Mouse (Mus musculus): Measurements from ENCODE around the gene 0610010K14Rik. TPM values are rescaled to one million over a fixed set of nuclear protein-coding genes. Genes with fewer than 3 reads are reported as not detected.

Gene 0610010K14Rik
- polyA plus RNA-seq, 1 experiment from 2014 or later: 171 TPM

DNA sequence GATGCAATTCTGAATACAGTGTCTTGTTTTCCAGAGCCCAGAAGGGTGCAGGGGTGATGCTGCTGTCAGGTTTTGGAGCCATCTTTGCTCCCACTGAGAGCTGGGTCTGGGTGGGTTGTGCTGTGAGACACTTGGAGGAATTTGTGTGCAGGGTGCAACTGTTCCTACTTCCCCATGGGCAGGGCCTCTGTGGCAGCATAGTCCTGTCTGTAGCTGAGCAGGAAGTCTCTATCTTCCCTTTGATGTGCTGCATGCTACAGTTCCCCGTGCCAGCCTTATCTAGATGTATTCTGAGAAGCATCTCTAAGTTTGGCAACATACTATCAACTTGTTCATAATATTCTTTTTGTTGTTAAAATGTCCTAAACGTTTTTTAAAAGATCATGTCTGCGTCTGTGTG lies 27.5 kb upstream of the 0610010K14Rik start:
- Histone ChIP-seq H3K9ac (replicated peaks; ENCODE audit: low read length) (no peak overlapping the region), H3K4me3 (replicated peaks; ENCODE audit: low read depth, low read length) (no peak overlapping the region), H3K9me3 (ENCODE audit: control insufficient read depth, low read length) (no peaks in the 10 kb centered on the region), H3K4me2 (ENCODE audit: low read length) (no peak overlapping the region), H3K27me3 (ENCODE audit: control insufficient read depth, insufficient read depth, low read length) (no peaks in the 10 kb centered on the region), H3K27ac (replicated peaks; ENCODE audit: low read depth, low read length) (no peak overlapping the region), H3K36me3 (ENCODE audit: control insufficient read depth, insufficient read depth, low read length) (no peaks in the 10 kb centered on the region), H3K4me1 (ENCODE audit: control insufficient read depth, insufficient read depth, low read length) (no peaks in the 10 kb centered on the region)
- no peak for DNase-seq
- no peak for ATAC-seq (ENCODE audit: low FRiP score, low TSS enrichment)
- WGBS: 62% methylated on average over 3 of the region's 3 CpGs

DNA sequence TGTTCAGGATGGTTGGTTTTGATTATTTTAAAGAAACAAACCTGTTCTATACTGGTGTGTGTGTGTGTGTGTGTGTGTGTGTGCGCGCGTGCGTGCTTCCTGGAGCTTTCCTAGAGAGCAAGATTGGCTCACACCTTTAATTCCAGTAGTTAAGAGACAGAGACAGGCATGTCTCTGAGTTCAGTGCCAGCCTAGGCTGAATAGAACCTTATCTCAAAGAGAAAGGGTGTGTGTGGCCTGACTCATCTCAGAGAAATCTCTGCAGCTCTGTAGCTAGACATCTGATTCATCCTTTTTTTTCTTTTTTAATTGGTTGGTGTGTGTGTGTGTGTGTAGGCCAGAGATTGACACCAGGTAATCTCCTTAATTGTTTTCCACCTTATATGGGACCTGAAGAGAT lies 21.3 kb upstream of the 0610010K14Rik start:
- Histone ChIP-seq H3K4me3 (replicated peaks; ENCODE audit: low read depth, low read length) (no peak overlapping the region), H3K4me1 (ENCODE audit: control insufficient read depth, insufficient read depth, low read length) (no peaks in the 10 kb centered on the region), H3K27ac (replicated peaks; ENCODE audit: low read depth, low read length) (no peak overlapping the region), H3K9me3 (ENCODE audit: control insufficient read depth, low read length) (no peaks in the 10 kb centered on the region), H3K36me3 (ENCODE audit: control insufficient read depth, insufficient read depth, low read length) (no peaks in the 10 kb centered on the region), H3K27me3 (ENCODE audit: control insufficient read depth, insufficient read depth, low read length) (peaks cover 20% of the 10 kb centered on the region; the same call in 1 of the 2 replicates), H3K4me2 (ENCODE audit: low read length) (no peak overlapping the region), H3K9ac (replicated peaks; ENCODE audit: low read length) (no peak overlapping the region)
- no peak for DNase-seq
- WGBS: 99% methylated on average over 4 of the region's 4 CpGs
- ATAC-seq (ENCODE audit: low FRiP score, low TSS enrichment): no peak

GRCm38 (mm10) chr11:70254931-70255531 lies 17.3 kb upstream of the 0610010K14Rik start, which contains the start of gene Alox12:
TSS of gene Alox12 (minus strand) at chr11:70255353.
- Histone ChIP-seq H3K9ac (replicated peaks; ENCODE audit: low read length) (no peak within 1 kb of the TSS), H3K27me3 (ENCODE audit: control insufficient read depth, insufficient read depth, low read length) (peaks cover 40% of the 10 kb centered on the region)

GRCm38 (mm10) chr11:70254337-70254736 lies 16.6 kb upstream of the 0610010K14Rik start:
- peak overlapping the region; percentile 37; the same call in 1 of the 2 replicates for H3K4me2 ChIP-seq (ENCODE audit: low read length)
- DNase-seq (no peak), ATAC-seq (ENCODE audit: low FRiP score, low TSS enrichment) (no peak)
- no peaks in the 10 kb centered on the region for H3K36me3 ChIP-seq (ENCODE audit: control insufficient read depth, insufficient read depth, low read length)
- no peaks in the 10 kb centered on the region for H3K9me3 ChIP-seq (ENCODE audit: control insufficient read depth, low read length)
- no peaks in the 10 kb centered on the region for H3K4me1 ChIP-seq (ENCODE audit: control insufficient read depth, insufficient read depth, low read length)
- H3K27me3 ChIP-seq (ENCODE audit: control insufficient read depth, insufficient read depth, low read length): peaks cover 40% of the 10 kb centered on the region
- no peak overlapping the region for H3K4me3 ChIP-seq (replicated peaks; ENCODE audit: low read depth, low read length)
- H3K27ac ChIP-seq (replicated peaks; ENCODE audit: low read depth, low read length): no peak overlapping the region
- 4% methylated on average over 18 of the region's 18 CpGs for WGBS
- no peak overlapping the region for H3K9ac ChIP-seq (replicated peaks; ENCODE audit: low read length)

More at GRCm38 (mm10) chr11:70254931-70255531, 17.3 kb upstream of the 0610010K14Rik start, which contains the start of gene Alox12:
- WGBS: under 1% methylated on average over 25 of the region's 25 CpGs
- Histone ChIP-seq H3K9me3 (ENCODE audit: control insufficient read depth, low read length) (no peaks in the 10 kb centered on the region), H3K27ac (replicated peaks; ENCODE audit: low read depth, low read length) (no peak within 1 kb of the TSS), H3K4me2 (ENCODE audit: low read length) (peak within 1 kb of the TSS; percentile 37), H3K4me3 (replicated peaks; ENCODE audit: low read depth, low read length) (no peak within 1 kb of the TSS), H3K36me3 (ENCODE audit: control insufficient read depth, insufficient read depth, low read length) (no peaks in the 10 kb centered on the region), H3K4me1 (ENCODE audit: control insufficient read depth, insufficient read depth, low read length) (no peaks in the 10 kb centered on the region)
- ATAC-seq (ENCODE audit: low FRiP score, low TSS enrichment) (no peak), DNase-seq (peak; percentile 19)

DNA sequence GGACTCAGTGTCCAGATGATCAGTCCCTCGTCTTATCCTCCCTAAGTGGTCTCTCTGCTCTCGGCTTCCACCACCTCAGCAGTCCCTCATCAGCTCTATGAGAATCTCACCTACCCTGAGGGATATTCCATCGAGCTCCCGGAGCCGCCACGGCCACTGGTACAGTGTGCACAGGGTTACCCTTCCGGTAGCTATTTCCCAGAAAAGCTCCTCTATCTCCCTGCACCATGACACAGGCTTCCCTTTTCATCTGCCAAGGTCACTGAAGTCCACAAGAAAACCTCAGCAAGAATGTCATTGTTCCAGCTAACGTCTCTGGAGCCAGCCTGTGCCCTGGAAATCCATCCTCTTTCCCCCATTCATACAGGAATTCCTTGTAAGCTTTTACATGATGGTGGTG lies 14.1 kb upstream of the 0610010K14Rik start:
- Histone ChIP-seq H3K27me3 (ENCODE audit: control insufficient read depth, insufficient read depth, low read length) (peaks cover 40% of the 10 kb centered on the region), H3K9me3 (ENCODE audit: control insufficient read depth, low read length) (no peaks in the 10 kb centered on the region), H3K27ac (replicated peaks; ENCODE audit: low read depth, low read length) (no peak overlapping the region), H3K4me3 (replicated peaks; ENCODE audit: low read depth, low read length) (no peak overlapping the region), H3K4me1 (ENCODE audit: control insufficient read depth, insufficient read depth, low read length) (no peaks in the 10 kb centered on the region), H3K4me2 (ENCODE audit: low read length) (no peak overlapping the region), H3K9ac (replicated peaks; ENCODE audit: low read length) (no peak overlapping the region), H3K36me3 (ENCODE audit: control insufficient read depth, insufficient read depth, low read length) (no peaks in the 10 kb centered on the region)
- DNase-seq (no peak), ATAC-seq (ENCODE audit: low FRiP score, low TSS enrichment) (no peak)
- WGBS: 84% methylated on average over 8 of the region's 8 CpGs

- Histone ChIP-seq H3K9me3 (ENCODE audit: control insufficient read depth, low read length) (no peaks in the 10 kb centered on the region), H3K27me3 (ENCODE audit: control insufficient read depth, insufficient read depth, low read length) (peaks cover 31% of the 10 kb centered on the region), H3K4me2 (ENCODE audit: low read length) (no peak overlapping the region), H3K4me3 (replicated peaks; ENCODE audit: low read depth, low read length) (no peak overlapping the region), H3K36me3 (ENCODE audit: control insufficient read depth, insufficient read depth, low read length) (no peaks in the 10 kb centered on the region), H3K9ac (replicated peaks; ENCODE audit: low read length) (no peak overlapping the region), H3K4me1 (ENCODE audit: control insufficient read depth, insufficient read depth, low read length) (no peaks in the 10 kb centered on the region), H3K27ac (replicated peaks; ENCODE audit: low read depth, low read length) (no peak overlapping the region)
- ATAC-seq (ENCODE audit: low FRiP score, low TSS enrichment) (no peak), DNase-seq (no peak)
- 74% methylated on average over 11 of the region's 11 CpGs for WGBS
These were observed 12.4 kb upstream of the 0610010K14Rik start for GRCm38 (mm10) chr11:70250150-70250549.

GRCm38 (mm10) chr11:70247136-70247845 lies 9.6 kb upstream of the 0610010K14Rik start:
- Histone ChIP-seq H3K36me3 (ENCODE audit: control insufficient read depth, insufficient read depth, low read length) (no peaks in the 10 kb centered on the region), H3K4me2 (ENCODE audit: low read length) (no peak overlapping the region), H3K27ac (replicated peaks; ENCODE audit: low read depth, low read length) (no peak overlapping the region), H3K9me3 (ENCODE audit: control insufficient read depth, low read length) (no peaks in the 10 kb centered on the region), H3K9ac (replicated peaks; ENCODE audit: low read length) (no peak overlapping the region), H3K4me3 (replicated peaks; ENCODE audit: low read depth, low read length) (no peak overlapping the region), H3K27me3 (ENCODE audit: control insufficient read depth, insufficient read depth, low read length) (peaks cover 3% of the 10 kb centered on the region), H3K4me1 (ENCODE audit: control insufficient read depth, insufficient read depth, low read length) (no peaks in the 10 kb centered on the region)
- WGBS: 49% methylated on average over 9 of the region's 9 CpGs
- DNase-seq (peak; percentile 72), ATAC-seq (ENCODE audit: low FRiP score, low TSS enrichment) (no peak)

GRCm38 (mm10) chr11:70242591-70242990 lies 4.9 kb upstream of the 0610010K14Rik start:
- ATAC-seq (ENCODE audit: low FRiP score, low TSS enrichment): no peak
- H3K4me1 ChIP-seq (ENCODE audit: control insufficient read depth, insufficient read depth, low read length): peaks cover 19% of the 10 kb centered on the region
- no peaks in the 10 kb centered on the region for H3K27me3 ChIP-seq (ENCODE audit: control insufficient read depth, insufficient read depth, low read length)
- no peaks in the 10 kb centered on the region for H3K36me3 ChIP-seq (ENCODE audit: control insufficient read depth, insufficient read depth, low read length)
- no peak overlapping the region for H3K4me2 ChIP-seq (ENCODE audit: low read length)
- no peak overlapping the region for H3K27ac ChIP-seq (replicated peaks; ENCODE audit: low read depth, low read length)
- H3K9ac ChIP-seq (replicated peaks; ENCODE audit: low read length): no peak overlapping the region
- DNase-seq: no peak
- WGBS: 69% methylated on average over 11 of the region's 11 CpGs
- no peaks in the 10 kb centered on the region for H3K9me3 ChIP-seq (ENCODE audit: control insufficient read depth, low read length)
- H3K4me3 ChIP-seq (replicated peaks; ENCODE audit: low read depth, low read length): no peak overlapping the region

All from midbrain, embryonic 14.5 days (tissue).